Mouse (Mus musculus) spleen, postnatal 0 days (tissue): ENCODE data around the gene Zdhhc6. TPM values are rescaled to one million over a fixed set of nuclear protein-coding genes. Genes with fewer than 3 reads are reported as not detected.

Experiments
- polyA plus RNA-seq: library from polyadenylated mRNA; unstranded; fragments of >200 nt; fragmentation: Nextera tagmentation; extraction: Ambion mirVana; gene quantifications from 2 replicates; pipeline ENCODE4 v1.2.1, GENCODE M21; 2015

The Zdhhc6 gene
- polyA plus RNA-seq: 61.5 and 62.2 TPM in 2 replicates

DNA sequence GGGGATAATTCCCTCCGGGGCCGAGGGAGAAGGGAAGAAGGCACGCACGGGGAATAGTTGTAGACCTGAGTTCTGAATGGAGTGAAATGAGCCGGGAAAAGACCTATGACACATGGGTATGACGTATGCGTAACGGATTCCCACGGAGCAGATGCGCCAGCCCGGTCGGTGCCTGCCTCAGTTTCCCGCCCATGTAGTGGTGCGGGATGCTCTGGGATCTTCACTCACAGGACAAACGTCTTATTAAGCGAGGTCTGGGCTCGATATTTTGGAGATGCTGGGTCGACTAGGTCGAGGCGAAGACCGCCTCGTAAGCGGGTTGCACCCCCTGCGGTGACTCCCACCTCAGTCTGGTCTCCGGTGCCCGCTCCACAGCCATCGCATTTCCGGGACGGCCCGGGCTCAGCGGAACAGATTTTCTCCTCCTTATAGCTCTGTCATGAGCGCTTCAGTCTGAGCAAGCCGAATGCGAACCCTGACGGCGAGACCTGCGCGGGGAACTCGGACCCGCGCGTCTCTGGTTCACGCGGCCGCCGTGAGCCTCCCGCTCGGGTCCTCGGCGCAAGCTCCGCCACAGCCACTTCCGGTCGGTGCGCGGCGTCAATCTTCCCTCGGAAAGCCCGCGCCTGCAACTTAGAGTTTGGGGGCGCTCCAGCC is at the start of gene Zdhhc6:
Gene Zdhhc6, minus strand, starts transcription at position 581 of the 657 bp plus-strand sequence.

DNA sequence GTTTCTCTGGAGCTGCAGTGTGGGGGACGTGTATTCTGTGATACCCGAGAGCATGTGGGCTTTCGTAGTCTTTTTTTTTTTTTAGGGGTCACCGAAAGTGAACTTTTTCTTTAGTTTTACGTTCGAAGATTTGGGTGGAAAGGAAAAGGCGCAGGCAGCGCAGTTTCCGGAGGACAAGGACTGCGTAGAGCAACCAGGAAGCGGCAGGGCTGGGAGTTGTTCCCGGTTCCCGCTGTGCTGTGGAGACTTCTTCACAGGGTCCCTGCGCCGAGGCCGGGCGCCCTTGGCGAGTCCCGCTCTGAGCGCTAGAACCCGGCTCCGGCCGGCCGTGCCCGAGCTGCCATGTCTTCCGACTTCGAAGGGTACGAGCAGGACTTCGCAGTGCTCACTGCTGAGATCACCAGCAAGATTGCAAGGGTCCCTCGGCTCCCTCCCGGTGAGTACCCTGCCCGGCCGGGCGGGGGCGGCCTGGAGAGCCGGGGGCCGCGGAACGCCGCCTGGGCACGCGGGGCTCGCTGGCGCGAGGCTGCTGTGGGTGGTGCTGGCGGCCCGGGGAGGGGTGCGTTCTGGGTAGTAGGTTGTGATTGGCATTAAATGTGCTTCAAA is 380 bp upstream of the Zdhhc6 start, which contains the start of gene Vti1a:
Gene Vti1a, plus strand, starts transcription at position 187 of the 606 bp plus-strand sequence.

DNA sequence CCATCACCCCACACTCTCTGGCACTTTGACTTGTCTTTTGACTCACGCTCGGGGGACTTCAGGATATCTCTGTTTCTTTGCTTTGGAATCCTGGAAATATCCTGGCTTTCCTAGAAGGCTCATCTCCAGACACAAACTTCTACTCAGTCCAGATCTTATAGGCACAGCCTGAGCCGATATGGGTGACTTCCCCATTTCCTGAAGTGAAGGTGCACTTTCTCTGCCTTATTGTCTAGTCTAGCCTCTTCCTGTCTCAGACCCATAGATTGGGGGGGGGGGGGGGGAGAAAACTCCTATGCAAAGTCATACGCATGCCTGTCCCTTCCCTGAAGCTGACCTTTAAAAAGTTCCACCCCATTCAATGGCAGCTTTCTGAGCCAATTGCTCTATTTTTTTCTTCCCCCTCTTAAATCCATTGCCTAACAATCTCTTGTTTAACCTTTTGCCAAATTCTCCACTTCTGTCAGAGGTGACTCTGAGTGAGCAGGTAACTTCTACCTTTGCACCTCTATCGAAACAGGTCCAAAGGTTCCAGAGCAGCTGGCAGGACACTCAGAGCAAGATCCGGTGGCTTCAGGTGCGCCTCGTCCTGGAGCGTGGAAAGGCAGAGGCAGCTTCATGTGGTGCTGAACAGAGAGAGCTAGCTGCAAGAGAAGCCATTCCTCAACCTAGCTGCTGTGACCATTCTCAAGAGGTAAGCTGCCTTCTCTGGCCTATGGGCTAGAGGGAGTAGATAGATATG is 64.3 kb downstream of the Zdhhc6 start, which contains the start of gene Acsl5:
Gene Acsl5, plus strand, starts transcription at position 556 of the 742 bp plus-strand sequence.

DNA sequence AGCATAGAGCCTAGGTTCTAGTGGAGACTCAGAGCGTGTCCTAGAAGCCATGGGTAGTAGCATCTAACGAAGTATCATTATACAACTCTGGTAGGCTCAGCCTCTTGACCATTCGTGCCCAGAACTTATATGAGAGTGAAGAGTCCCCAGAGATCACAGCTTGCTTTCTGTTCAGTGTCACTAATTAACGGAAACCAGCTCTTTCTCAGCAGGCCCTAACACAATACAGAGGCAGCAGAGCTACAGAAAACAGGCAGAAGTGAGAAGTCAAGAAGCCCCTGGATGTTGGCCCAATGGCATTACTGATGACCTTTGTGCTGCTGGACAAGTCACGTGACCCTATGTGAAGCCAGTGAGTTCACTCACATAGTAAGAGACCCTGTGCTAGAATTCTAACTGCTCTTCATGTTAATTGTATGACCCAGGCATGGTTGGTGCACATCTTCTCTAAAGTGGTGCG is 74.6 kb downstream of the Zdhhc6 start, which contains the start of gene Gucy2g:
Gene Gucy2g, minus strand, starts transcription at position 51 of the 460 bp plus-strand sequence.

Other genes with a start within 250 kb of the Zdhhc6 start
- gene Gpam, start 188.8 kb downstream of the Zdhhc6 start, polyA plus RNA-seq: 5.6 and 6.9 TPM in 2 replicates
- not detected in 2 replicates for gene Tectb, start 135.3 kb downstream of the Zdhhc6 start, polyA plus RNA-seq
- gene Gucy2g, start 74.8 kb downstream of the Zdhhc6 start, polyA plus RNA-seq: 0.10 and 0.11 TPM in 2 replicates
- 161 and 166 TPM in 2 replicates for gene Acsl5, start 64.1 kb downstream of the Zdhhc6 start, polyA plus RNA-seq
- 20.6 and 22.7 TPM in 2 replicates for gene Vti1a, start 263 bp upstream of the Zdhhc6 start, polyA plus RNA-seq